Mouse (Mus musculus) forebrain, postnatal 0 days (tissue): ENCODE results near the gene AW011738. TPM values are rescaled to one million over a fixed set of nuclear protein-coding genes. Genes with fewer than 3 reads are reported as not detected.

Source experiments
- ATAC-seq: fragments of 200-750 bp; cut with Nextera tagmentation; 2 replicates; pipeline ENCODE4 v1.8.0; 2017; ENCODE audit warnings: mild to moderate bottlenecking, moderate library complexity
- DNase-seq: peaks from one replicate; pipeline ENCODE4 v3.0.0-alpha.2; 2015
- H3K27ac ChIP-seq: fragments of 300-500 bp; sonication (generic); 2 replicates; pipeline ENCODE4 v1.5.1; 2014; ENCODE audit warnings: low read depth, mild to moderate bottlenecking, antibody characterized with exemption, low read length, moderate library complexity, mixed read lengths
- H3K27me3 ChIP-seq: fragments of 300-500 bp; sonication (generic); 2 replicates; pipeline ENCODE4 v1.6.1; 2014; ENCODE audit warnings: mild to moderate bottlenecking, low read length, mixed read lengths; ENCODE audit not compliant: insufficient read depth
- H3K36me3 ChIP-seq: fragments of 300-500 bp; sonication (generic); 2 replicates; pipeline ENCODE4 v1.6.1; 2014; ENCODE audit warnings: mild to moderate bottlenecking, moderate library complexity; ENCODE audit not compliant: insufficient read depth
- H3K4me1 ChIP-seq: fragments of 300-500 bp; sonication (generic); 2 replicates; pipeline ENCODE4 v1.6.1; 2014; ENCODE audit warnings: antibody characterized with exemption; ENCODE audit not compliant: insufficient read depth
- H3K4me2 ChIP-seq: fragments of 300-500 bp; sonication (generic); 2 replicates; pipeline ENCODE4 v1.6.1; 2014; ENCODE audit warnings: low read depth, mild to moderate bottlenecking, moderate library complexity
- H3K4me3 ChIP-seq: fragments of 300-500 bp; sonication (generic); 2 replicates; pipeline ENCODE4 v1.5.1; 2014; ENCODE audit warnings: low read depth, low read length, mixed read lengths
- H3K9ac ChIP-seq: fragments of 300-500 bp; sonication (generic); 2 replicates; pipeline ENCODE4 v1.6.1; 2014; ENCODE audit warnings: mild to moderate bottlenecking
- H3K9me3 ChIP-seq: fragments of 300-500 bp; sonication (generic); 2 replicates; pipeline ENCODE4 v1.6.1; 2016; ENCODE audit warnings: low read length
- CTCF ChIP-seq: sonication (generic); IDR thresholded peaks from 2 replicates; pipeline ENCODE4 v1.5.1; 2016; ENCODE audit warnings: antibody characterized with exemption, control low read depth, low read depth
- WGBS: fragments of 180-500 bp; shearing (Covaris S2); extraction: QIAGEN DNeasy Blood & Tissue Kit; methylation state at CpG from one replicate; pipeline ENCODE4 v1.1.7; 2014; 5-methylcytosine and 5-hydroxymethylcytosine counted together
- polyA plus RNA-seq: library from polyadenylated mRNA; unstranded; fragments of >200 nt; fragmentation: Nextera tagmentation; extraction: Ambion mirVana; gene quantifications from 2 replicates; pipeline ENCODE4 v1.2.1, GENCODE M21; 2015
- total RNA-seq: library from RNA; depleted of rRNA; stranded (reverse); fragments of >200 nt; gene quantifications from 2 replicates; pipeline ENCODE4 v1.2.3, GENCODE M21; 2014

Gene AW011738
- total and polyA plus RNA-seq, 2 experiments from 2014 or later, result 3.4 to 5.7 TPM

DNA sequence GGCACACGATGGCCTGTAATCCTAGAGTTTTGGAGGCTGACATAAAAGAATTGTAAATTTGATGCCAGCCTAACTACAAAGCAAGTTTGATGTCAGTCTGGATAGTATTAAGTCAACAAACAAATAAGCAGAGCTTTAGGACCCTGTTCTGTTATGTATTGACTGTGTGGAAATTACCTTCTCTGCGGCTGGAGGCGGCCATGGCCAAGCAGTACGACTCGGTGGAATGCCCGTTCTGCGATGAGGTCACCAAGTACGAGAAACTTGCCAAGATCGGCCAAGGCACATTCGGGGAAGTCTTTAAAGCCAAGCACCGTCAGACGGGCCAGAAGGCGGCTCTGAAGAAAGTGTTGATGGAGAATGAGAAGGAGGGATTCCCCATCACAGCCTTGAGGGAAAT lies 10.0 kb downstream of the AW011738 start:
- H3K36me3 ChIP-seq, result no peaks in the 10 kb centered on the region
- DNase-seq (no peak), ATAC-seq (no peak)
- WGBS, result 93% methylated on average over 13 of the region's 13 CpGs
- no peaks in the 10 kb centered on the region for H3K4me1 ChIP-seq
- no peak overlapping the region for H3K4me2 ChIP-seq
- no peaks in the 10 kb centered on the region for H3K27me3 ChIP-seq
- no peak overlapping the region for H3K4me3 ChIP-seq
- no peak overlapping the region for H3K9ac ChIP-seq
- H3K27ac ChIP-seq, result no peak overlapping the region
- H3K9me3 ChIP-seq, result no peaks in the 10 kb centered on the region
- TF ChIP-seq CTCF, result no peak

GRCm38 (mm10) chr4:156215649-156216048 lies 12.5 kb downstream of the AW011738 start, which contains the start of gene Perm1:
Perm1 (plus strand) TSS chr4:156215868.
- DNase-seq, result no peak
- Histone ChIP-seq H3K9ac (no peak within 1 kb of the TSS), H3K27me3 (no peaks in the 10 kb centered on the region), H3K9me3 (no peaks in the 10 kb centered on the region), H3K4me2 (no peak within 1 kb of the TSS), H3K4me1 (no peaks in the 10 kb centered on the region), H3K4me3 (no peak within 1 kb of the TSS), H3K36me3 (0 out of 2 replicates have a peak, but pooled peaks cover 6% of the 10 kb centered on the region), H3K27ac (no peak within 1 kb of the TSS)
- no peak for ATAC-seq
- WGBS, result 80% methylated on average over 4 of the region's 4 CpGs
- TF ChIP-seq CTCF, result no peak

DNA sequence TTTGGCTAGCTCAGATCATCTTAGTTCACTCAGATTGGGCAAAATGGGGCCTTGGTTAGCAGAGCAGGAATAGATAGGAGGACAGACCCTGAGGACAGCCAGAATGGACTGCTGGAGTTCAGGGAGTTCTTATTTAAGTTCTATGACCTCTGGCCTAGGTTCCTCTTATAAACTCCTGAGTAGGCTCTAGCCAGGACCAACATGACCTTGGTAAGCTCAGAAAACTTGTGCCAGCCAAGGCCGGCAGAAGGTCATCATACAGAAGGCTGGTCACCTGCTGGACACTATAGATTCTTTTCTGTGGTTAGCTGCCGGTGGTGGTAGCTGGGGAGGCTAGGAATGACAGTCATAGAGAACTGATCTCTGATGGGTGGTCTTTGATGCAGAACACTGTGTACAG lies 13.1 kb downstream of the AW011738 start:
- Histone ChIP-seq H3K27me3 (no peaks in the 10 kb centered on the region), H3K4me2 (no peak overlapping the region), H3K9me3 (no peaks in the 10 kb centered on the region), H3K4me1 (no peaks in the 10 kb centered on the region), H3K4me3 (no peak overlapping the region), H3K36me3 (0 out of 2 replicates have a peak, but pooled peaks cover 6% of the 10 kb centered on the region), H3K27ac (no peak overlapping the region), H3K9ac (no peak overlapping the region)
- WGBS, result 89% methylated on average over 2 of the region's 2 CpGs
- TF ChIP-seq CTCF, result no peak
- ATAC-seq (no peak), DNase-seq (no peak)

GRCm38 (mm10) chr4:156217022-156217669 lies 14.0 kb downstream of the AW011738 start:
- WGBS, result 87% methylated on average over 16 of the region's 16 CpGs
- Histone ChIP-seq H3K4me3 (no peak overlapping the region), H3K36me3 (peaks cover 10% of the 10 kb centered on the region), H3K4me1 (no peaks in the 10 kb centered on the region), H3K4me2 (no peak overlapping the region), H3K27me3 (no peaks in the 10 kb centered on the region), H3K27ac (no peak overlapping the region), H3K9ac (no peak overlapping the region), H3K9me3 (no peaks in the 10 kb centered on the region)
- DNase-seq (no peak), ATAC-seq (no peak)
- no peak for TF ChIP-seq CTCF

DNA sequence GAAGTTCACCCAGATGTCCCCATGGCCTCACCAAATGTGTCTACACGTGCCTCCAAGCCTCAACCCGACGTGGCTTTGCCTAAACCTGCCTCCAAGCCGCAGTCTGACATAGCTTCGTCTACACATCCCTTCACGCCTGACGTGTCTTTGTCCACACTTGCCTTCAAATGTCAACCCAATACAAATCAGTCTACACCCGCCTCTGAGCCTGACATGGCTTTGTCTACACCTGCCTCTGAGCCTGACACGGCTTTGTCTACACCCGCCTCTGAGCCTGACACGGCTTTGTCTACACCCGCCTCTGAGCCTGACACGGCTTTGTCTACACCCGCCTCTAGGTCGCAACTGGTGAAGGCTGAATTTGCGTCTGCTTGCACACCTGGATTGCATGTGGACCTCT lies 14.7 kb downstream of the AW011738 start:
- DNase-seq, result no peak
- no peaks in the 10 kb centered on the region for H3K9me3 ChIP-seq
- ATAC-seq, result no peak
- no peak overlapping the region for H3K9ac ChIP-seq
- peaks cover 10% of the 10 kb centered on the region for H3K36me3 ChIP-seq
- 82% methylated on average over 15 of the region's 16 CpGs for WGBS
- no peak overlapping the region for H3K4me2 ChIP-seq
- H3K27ac ChIP-seq, result no peak overlapping the region
- no peak for TF ChIP-seq CTCF
- no peaks in the 10 kb centered on the region for H3K27me3 ChIP-seq
- H3K4me3 ChIP-seq, result no peak overlapping the region
- H3K4me1 ChIP-seq, result no peaks in the 10 kb centered on the region

DNA sequence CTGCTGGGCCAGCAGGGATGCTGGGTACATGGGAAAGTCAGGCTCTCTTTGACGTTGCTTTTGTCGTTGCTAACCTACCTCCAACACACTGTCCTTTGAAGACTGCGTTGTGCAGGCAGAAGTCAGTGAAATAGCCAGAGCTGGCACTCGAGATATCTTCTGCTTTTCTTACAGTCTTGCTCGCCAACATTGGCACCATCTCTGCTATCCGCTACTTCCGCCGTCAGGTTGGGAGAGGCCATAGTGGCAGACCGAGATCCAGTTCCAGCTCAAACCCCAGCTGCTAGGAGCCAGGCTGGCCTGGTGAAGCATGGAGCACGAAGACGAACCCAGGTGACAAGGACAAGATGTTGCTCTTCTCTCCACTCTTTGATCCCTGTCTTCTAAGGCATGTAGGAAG lies 16.8 kb downstream of the AW011738 start:
- Histone ChIP-seq H3K4me1 (no peaks in the 10 kb centered on the region), H3K4me2 (no peak overlapping the region), H3K9ac (no peak overlapping the region), H3K27me3 (no peaks in the 10 kb centered on the region), H3K36me3 (peaks cover 10% of the 10 kb centered on the region), H3K27ac (no peak overlapping the region), H3K9me3 (no peaks in the 10 kb centered on the region), H3K4me3 (no peak overlapping the region)
- DNase-seq (no peak), ATAC-seq (no peak)
- no peak for TF ChIP-seq CTCF
- 86% methylated on average over 11 of the region's 11 CpGs for WGBS

GRCm38 (mm10) chr4:156224276-156224675 lies 21.2 kb downstream of the AW011738 start:
- 96% methylated on average over 2 of the region's 2 CpGs for WGBS
- Histone ChIP-seq H3K27ac (no peak overlapping the region), H3K27me3 (no peaks in the 10 kb centered on the region), H3K4me2 (no peak overlapping the region), H3K9me3 (no peaks in the 10 kb centered on the region), H3K4me1 (no peaks in the 10 kb centered on the region), H3K9ac (no peak overlapping the region), H3K36me3 (peaks cover 15% of the 10 kb centered on the region), H3K4me3 (no peak overlapping the region)
- no peak for ATAC-seq
- TF ChIP-seq CTCF, result no peak
- DNase-seq, result no peak
